Mouse (Mus musculus) left cerebral cortex, postnatal 4 days (tissue): ENCODE measurements around the gene Slamf1. TPM values are rescaled to one million over a fixed set of nuclear protein-coding genes. Genes with fewer than 3 reads are reported as not detected.

Source experiments
- DNase-seq: peaks from one replicate; pipeline ENCODE4 v3.0.0-alpha.2; 2022
- intact Hi-C: fragments of 180-260 bp; cut with DNase I; formaldehyde crosslinking; loops from one replicate; pipeline ENCODE4 v1.15.1; 2025
- total RNA-seq, 2 experiments: library from RNA; stranded (reverse); gene quantifications; 2 replicates each; pipeline ENCODE4 v1.2.3; 2021

Slamf1 gene
- total RNA-seq = under 1 TPM in 1 of 2 experiments, not detected in 1; 0.22 TPM

GRCm38 (mm10) chr1:171766898-171767297, at the start of gene Slamf1:
Gene Slamf1 (plus strand): TSS chr1:171767127.
- intact Hi-C loops = no loop called here
- DNase-seq = no peak

- intact Hi-C loops = no loop called here
- no peak for DNase-seq
These were observed 35.7 kb upstream of the Slamf1 start for GRCm38 (mm10) chr1:171731195-171731594.

- DNase-seq = no peak
- intact Hi-C loops = no loop called here
These were observed 32.0 kb upstream of the Slamf1 start for GRCm38 (mm10) chr1:171734898-171735297.

- intact Hi-C loops = no loop called here
- no peak for DNase-seq
These were observed 18.6 kb upstream of the Slamf1 start for GRCm38 (mm10) chr1:171748127-171748969.

GRCm38 (mm10) chr1:171761853-171762448, 5.0 kb upstream of the Slamf1 start:
- no peak for DNase-seq
- intact Hi-C loops = no loop called here

GRCm38 (mm10) chr1:171770996-171771395, 4.1 kb downstream of the Slamf1 start:
- intact Hi-C loops = no loop called here
- DNase-seq = no peak

- no peak for DNase-seq
- intact Hi-C loops = no loop called here
These were observed 5.3 kb downstream of the Slamf1 start for GRCm38 (mm10) chr1:171772121-171772735.

GRCm38 (mm10) chr1:171773232-171773989, 6.5 kb downstream of the Slamf1 start:
- DNase-seq = no peak
- intact Hi-C loops = no loop called here

- intact Hi-C loops = no loop called here
These were observed 7.3 kb downstream of the Slamf1 start for GRCm38 (mm10) chr1:171774266-171774665.

GRCm38 (mm10) chr1:171774678-171775077, 7.8 kb downstream of the Slamf1 start:
- intact Hi-C loops = no loop called here

More at GRCm38 (mm10) chr1:171774266-171774665, 7.3 kb downstream of the Slamf1 start:
- DNase-seq = no peak

GRCm38 (mm10) chr1:171775781-171776180, 8.9 kb downstream of the Slamf1 start:
- intact Hi-C loops = no loop called here
- DNase-seq = no peak

More at GRCm38 (mm10) chr1:171774678-171775077, 7.8 kb downstream of the Slamf1 start:
- no peak for DNase-seq

- intact Hi-C loops = no loop called here
- no peak for DNase-seq
These were observed 10.1 kb downstream of the Slamf1 start for GRCm38 (mm10) chr1:171777026-171777425.

GRCm38 (mm10) chr1:171782287-171782915, 15.5 kb downstream of the Slamf1 start:
- intact Hi-C loops = no loop called here
- DNase-seq = no peak

GRCm38 (mm10) chr1:171785871-171786270, 18.9 kb downstream of the Slamf1 start:
- no peak for DNase-seq
- intact Hi-C loops = no loop called here

GRCm38 (mm10) chr1:171787281-171788015, 20.5 kb downstream of the Slamf1 start:
- intact Hi-C loops = no loop called here
- no peak for DNase-seq

GRCm38 (mm10) chr1:171788461-171789283, 21.7 kb downstream of the Slamf1 start:
- DNase-seq = no peak
- intact Hi-C loops = no loop called here

- no peak for DNase-seq
- intact Hi-C loops = no loop called here
These were observed 22.5 kb downstream of the Slamf1 start for GRCm38 (mm10) chr1:171789407-171789806.

GRCm38 (mm10) chr1:171791491-171791890, 24.6 kb downstream of the Slamf1 start:
- intact Hi-C loops = no loop called here
- DNase-seq = no peak

- DNase-seq = no peak
- intact Hi-C loops = no loop called here
These were observed 29.3 kb downstream of the Slamf1 start for GRCm38 (mm10) chr1:171796185-171796584.
